Mouse (Mus musculus): Measurements from ENCODE around the gene Trp53rka.

Trp53rka gene

DNA sequence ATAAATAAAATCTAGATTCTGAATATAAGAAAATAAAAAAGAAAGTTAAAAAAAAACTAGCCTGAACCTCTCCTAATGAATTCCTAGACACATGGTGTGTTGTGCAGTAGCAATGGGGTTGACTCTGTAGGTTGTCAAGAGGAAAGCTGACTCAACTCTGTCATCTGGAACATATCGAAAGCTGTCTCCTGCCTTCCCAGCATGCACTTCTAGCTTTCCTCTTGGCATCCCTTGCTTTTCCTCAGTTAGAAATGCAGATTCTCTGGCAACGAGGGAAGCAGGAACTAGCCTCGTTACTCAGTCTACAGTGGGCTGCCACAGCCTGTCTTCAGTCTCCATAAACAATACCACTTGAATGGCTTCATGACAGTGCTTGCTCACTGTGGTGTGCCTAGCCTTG is 7.3 kb downstream of the Trp53rka start:
- no peak for DNase-seq (ENCODE audit: low spot score in 2 of 2)

DNA sequence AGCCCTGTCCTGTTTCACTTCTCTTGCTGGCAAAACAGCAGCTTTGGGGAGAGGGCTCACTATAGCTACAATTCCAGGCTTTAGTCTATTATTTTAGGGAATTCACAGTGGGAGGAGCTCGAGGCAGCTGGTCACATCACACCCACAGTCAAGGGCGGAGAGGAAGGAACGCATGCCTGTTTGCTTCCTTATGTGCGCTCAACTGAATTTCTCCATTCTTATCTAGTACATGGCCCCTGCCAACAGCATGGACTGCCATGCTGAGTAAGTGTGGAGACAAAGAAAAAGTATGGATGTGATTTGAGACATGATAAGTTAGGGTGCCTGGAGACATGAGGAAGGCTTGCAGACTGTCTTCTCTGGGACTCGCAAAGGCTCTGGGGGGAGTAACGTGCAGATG is 9.0 kb downstream of the Trp53rka start:
- DNase-seq (ENCODE audit: low spot score in 2 of 2), result no peak

DNA sequence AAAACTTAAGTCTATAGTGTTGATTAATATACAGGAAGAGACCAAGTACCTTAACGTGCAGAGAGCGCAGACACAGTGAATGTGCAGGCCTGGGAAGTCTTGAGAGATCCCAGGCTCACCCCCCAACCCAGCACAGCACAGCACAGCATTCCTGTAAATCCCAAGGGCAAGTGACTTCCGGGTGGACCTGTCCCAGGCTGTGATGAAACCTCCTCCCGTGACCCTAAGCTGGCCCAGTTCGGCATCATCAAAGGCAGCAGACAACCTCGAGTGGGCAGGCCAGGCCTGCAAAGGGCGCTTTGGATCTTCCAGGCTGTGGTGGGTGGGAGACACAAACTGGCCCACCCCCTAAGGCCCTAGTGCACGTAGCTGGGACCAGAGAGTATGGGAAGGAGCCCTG is 11.1 kb downstream of the Trp53rka start:
- DNase-seq (ENCODE audit: low spot score in 2 of 2), result no peak

DNA sequence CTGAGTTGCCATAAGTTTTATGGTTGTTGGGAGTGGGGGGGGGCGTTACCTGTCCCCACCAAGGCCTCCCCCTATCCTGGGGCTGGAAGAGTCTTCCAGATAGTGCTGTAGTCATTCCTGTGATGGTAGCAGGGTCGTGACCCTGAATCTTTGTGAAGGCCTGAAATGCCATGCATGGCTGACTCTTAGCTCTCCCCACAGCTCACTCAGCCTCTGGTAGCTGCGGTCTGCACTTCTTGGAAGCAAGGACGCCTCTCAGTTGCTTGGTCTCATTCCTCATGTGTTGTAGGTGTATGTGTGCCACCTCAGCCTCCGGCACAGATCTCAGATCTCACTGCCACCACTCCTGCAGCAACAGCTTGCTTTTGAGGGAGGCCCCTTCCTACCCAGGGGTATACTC is 17.3 kb downstream of the Trp53rka start:
- no peak for DNase-seq (ENCODE audit: low spot score in 2 of 2)

DNA sequence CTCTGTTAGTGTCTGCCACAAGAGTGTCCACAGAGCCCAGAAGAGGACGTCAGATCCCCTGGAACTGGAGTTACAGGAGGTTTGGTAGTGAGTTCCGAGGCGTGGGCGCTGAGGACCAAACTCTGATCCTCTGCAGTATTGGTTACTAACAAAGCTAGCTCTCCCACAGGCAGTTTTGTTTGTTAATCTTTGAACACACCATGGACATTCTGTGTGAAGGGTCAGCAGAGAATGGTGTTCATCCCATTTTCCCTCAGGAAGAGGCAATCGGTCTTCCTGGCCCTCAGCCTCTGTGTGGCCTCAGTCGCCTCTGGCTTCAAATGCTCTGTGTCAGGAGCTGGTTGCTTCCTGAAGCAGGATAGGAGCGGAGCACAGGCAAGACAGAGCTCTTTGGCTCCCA is 17.7 kb downstream of the Trp53rka start:
- no peak for DNase-seq (ENCODE audit: low spot score in 2 of 2)

DNA sequence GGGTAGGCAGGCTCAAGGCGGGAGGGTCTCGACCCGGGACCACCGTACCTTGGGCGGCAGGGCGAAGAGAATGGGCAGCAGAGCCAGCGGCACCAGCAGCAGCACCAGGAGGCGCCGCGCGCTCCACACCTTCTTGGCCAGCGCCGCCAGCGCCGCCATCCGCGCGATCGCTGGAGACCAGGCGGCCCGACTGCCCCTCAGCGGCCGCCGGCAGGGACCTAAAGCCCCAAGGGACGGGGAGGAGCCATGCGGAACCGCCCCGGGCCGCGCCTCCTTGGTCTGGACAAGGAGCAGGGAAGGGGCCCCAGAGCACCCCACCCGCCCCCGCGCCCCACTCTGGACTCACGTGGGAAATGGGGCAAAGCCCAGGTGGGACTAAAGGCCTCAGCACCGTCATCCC is 20.1 kb downstream of the Trp53rka start, which contains the start of gene Slc13a3:
Gene Slc13a3 (minus strand): TSS at position 228 of the 400 bp plus-strand sequence.
- no peak for DNase-seq (ENCODE audit: low spot score in 2 of 2)

DNA sequence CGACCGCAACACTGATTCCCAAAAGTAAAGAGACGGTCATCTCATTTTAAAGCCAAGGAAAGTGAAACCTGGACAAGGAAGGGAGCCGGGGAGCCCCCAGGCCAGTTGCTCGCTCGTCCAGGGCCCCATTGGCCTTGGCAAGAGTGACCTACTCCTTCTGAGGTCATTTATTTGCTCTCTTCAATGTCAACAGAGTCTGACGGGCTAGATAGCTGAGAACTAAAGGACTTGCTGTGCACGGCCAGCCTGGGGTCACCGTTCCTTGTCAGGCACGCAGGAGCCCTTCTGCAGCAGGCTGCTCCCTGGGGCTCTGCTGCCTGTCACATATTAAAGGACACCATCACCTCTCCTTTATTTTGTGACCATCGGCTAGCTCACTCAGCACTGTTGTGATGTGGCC is 21.2 kb downstream of the Trp53rka start:
- no peak for DNase-seq (ENCODE audit: low spot score in 2 of 2)

DNA sequence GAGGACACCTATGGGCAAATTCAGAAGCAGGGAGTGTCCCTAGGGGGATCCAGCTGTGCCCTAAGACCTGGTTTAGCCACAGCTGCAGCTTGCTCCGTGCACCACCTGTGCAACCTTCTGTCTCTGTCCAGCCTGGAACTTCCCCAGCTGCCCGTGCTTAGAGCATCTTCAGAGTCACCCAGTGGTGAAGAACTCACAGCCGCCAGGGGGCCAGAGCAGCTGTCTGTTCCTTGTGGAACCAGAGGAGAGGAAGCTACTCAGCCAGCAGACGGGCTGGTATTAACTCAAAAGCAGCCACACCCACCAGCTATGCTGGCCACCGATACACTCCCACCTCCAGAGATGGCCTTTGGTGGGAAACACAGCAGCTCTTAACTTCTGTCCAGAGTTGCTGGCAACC is 23.0 kb downstream of the Trp53rka start:
- DNase-seq (ENCODE audit: low spot score in 2 of 2), result no peak

DNA sequence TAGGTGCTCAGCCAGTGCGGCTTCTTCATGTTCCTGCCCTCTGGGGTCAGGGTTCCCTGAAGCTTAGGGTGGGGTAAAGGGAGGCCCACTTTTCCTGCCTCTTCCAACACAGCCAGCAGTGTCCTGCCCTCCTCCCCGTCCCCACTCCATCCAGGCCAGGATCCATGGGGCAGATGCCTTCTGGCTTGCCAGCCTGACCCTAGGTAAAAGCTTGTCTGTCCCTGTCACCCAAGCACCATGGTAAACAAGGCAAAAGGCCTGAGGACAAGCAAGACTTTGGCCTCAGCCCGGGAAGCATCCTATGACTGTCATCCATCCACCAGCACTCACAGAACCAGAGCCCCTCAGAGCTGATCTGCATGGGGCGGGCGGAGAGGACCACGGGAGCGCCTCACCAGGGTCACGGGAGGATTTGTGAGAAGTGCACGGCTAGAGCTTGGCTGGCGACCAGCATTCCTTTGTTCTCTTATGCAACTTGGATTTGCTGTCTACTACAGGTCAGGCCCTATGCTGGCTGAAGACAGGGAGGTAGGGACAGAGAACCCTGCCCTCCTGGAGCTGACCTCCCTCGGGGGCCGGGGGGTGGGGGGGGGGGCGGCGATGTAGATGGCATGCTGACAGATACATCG is 25.2 kb downstream of the Trp53rka start:
- no peak for DNase-seq (ENCODE audit: low spot score in 2 of 2)

DNA sequence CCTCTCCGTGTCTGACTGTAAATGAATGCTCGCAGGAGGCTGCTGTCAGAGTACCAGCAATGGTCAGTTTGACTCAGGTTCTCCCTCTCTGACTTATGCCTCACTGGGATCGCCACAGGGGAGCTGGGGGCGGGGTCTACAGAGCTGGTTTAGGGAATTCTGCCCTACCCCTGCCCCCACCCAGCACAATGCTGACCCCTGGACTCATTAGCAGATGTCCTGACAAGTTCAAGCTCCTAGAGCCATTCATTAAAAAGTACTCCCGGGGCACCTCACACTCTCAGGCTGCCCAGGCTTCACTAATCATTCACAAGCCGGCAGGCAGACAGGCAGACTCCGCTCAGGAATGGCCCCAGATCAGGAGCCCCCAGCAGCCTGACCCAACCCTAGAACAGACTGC is 33.5 kb downstream of the Trp53rka start:
- DNase-seq (ENCODE audit: low spot score in 2 of 2), result no peak

DNA sequence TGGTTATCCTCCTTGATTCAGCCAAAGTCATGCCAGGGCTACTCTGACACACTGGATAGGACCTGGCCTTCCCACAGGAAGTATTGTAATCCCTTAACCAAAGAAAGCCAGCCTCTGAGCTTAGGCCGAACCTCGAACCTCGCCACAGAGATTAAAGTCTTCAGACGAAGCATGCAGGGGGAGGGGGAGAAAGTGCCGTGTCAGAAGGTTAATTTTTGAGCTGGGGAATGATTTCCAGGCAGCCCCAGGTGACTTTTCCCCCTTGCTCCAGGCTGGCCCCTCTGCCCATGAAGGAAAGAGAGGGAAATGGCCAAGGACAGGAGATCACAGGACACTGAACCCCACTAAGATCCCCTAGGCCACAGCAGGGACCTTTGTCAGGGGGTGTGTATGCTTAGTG is 34.9 kb downstream of the Trp53rka start:
- no peak for DNase-seq (ENCODE audit: low spot score in 2 of 2)

DNA sequence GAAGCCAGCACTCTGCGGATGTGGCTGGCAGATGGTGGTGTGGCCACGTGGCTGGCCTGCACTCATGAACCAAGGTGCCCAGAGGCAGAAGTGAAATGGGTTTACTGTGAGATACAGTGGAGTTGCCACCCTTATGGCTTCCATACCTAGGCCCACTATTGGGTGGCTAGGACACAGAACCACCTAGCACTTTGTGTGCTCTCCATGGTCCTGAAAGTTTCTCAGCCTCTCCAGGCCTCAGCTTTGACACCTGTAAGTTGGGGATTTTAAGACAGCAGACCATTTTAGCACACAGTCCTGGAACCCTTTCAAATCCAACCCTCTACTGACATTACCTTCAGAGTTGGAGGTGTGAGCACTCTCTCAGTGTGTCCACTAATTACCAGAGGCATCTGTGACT is 36.4 kb downstream of the Trp53rka start:
- DNase-seq (ENCODE audit: low spot score in 2 of 2), result no peak

DNA sequence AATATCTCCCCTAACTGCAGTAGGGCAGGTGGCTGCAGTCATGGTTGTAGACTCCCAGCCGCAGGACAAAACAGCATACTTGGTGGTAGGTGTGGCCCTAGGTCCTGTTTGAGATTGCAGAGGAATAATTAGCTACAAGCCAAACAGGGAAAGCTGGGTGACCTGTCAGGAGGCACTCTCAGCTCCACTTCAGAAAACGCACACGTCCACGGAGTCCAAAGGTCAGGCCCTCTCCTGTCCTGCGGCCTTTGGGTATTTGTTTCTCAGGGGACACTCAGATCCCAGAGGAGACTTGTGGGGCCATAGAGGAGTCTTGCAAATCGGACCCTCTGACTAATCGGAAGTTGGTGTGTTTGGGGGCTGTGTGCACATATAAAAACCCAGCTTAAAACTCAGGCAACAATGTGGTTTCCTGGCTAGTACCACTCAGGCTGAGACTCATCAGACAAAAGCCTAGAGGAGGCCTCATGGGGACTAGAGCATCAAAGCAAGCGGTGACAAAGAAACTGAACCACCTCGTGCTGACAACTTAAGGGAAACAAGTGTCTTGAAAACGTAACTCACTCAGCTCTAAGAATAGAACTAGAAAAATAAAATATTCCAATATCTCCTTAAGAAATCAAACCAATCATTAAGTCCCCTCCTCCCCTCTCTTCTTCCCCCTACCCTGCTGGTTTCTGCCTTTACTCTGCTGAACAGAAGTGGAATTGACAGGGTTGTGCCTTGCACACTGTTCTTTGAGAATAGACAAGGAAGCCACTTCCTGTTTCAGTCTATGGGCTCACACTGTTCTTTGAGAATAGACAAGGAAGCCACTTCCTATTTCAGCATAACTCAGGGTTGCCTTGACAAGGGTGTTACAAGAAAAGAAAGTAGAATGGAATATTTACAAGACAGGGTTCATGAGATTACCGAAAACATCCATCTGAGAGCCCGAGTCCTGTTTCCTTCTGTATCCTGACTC is 40.1 kb downstream of the Trp53rka start:
- no peak for DNase-seq (ENCODE audit: low spot score in 2 of 2)

DNA sequence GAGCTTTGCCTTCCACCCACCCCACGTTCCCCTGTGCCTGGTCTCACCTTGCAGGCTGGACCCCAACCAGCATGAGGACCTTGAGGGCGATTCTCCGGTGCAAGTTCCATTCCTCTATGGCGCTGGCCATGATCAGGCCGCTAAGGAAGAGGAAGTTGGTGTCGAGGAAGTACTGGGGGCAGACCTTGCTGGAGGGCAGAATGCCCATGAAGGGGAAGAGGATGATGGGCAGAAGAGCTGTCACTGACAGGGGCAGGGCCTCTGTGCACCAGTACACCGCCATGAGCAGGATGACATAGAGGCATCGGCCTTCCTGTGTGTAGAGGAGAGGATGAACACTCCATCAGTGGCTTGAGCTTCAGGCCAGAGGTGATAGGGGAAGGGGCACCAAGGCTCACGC is 44.6 kb downstream of the Trp53rka start:
- no peak for DNase-seq (ENCODE audit: low spot score in 2 of 2)

DNA sequence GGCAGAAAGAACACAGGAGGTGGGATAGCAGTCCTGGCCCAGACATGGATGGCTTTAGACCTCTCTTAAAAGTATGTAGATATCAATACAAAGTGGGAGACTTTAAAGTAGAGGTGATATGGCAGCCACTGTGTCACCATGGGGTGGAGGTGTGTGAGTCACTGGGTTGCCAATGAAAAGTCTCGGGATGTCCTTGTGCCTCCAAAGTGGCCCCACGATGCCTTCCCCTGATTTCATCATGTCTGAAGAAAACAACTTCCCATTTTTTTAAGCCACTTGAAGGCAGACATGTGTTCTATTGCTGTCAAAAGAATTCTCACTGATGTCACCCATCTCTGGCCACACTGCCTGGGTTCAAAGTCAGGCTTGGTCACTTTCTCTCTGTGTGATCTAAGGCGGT is 48.3 kb downstream of the Trp53rka start:
- no peak for DNase-seq (ENCODE audit: low spot score in 2 of 2)

DNA sequence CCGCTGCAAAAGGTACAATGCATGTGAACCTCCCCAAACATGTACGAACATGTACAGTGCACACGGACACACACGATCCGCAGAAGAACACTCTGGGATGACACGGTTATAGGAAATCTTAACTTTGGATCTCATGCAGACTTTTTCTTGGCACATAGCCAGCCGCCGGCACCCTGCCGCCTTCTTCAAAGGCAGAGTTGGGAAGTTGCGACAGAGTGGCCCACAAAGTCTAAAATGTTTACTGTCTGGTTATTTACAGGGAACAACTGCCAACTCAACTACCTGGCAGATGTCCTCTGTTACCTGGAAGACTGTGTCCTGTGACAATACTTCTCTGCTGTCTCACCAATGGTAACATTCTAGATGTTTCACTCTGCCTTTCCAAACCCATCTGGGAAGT is 50.1 kb downstream of the Trp53rka start:
- DNase-seq (ENCODE audit: low spot score in 2 of 2), result no peak

DNA sequence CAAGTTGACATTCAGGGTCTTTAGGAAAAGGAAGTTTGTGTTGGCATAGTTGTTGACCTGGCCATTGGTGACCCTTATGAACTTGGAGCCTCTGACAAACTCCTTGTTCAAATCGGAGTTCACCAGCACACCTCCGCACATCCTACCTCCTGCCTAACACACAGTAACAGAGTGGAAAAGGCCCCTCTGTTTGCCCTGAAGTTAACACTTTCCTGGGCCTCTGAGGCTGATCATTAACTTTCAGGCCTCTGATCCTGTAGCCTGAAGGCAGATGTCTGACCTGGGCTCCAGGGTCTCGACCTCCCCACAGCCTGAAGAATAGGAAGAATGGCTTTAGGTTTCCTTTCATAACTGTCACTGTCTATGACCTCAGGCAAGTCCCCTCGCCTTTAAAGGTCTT is 51.5 kb downstream of the Trp53rka start:
- no peak for DNase-seq (ENCODE audit: low spot score in 2 of 2)

All from spleen, postnatal 14 days (tissue).